Mouse (Mus musculus): Measurements from ENCODE around the gene Aifm2. TPM values are rescaled to one million over a fixed set of nuclear protein-coding genes. Genes with fewer than 3 reads are reported as not detected.

Aifm2 gene
- total RNA-seq, 1 experiment from 2014 or later: 8.5 TPM

GRCm38 (mm10) chr10:61751534-61752219 is 36.6 kb downstream of the Aifm2 start:
- ATAC-seq (replicated peaks; ENCODE audit: insufficient number of reproducible peaks, low FRiP score, low TSS enrichment, poor library complexity, severe bottlenecking): 0 out of 2 replicates have a peak, but pooled peaks have one; percentile 22

GRCm38 (mm10) chr10:61753071-61753470 is 38.0 kb downstream of the Aifm2 start:
- ATAC-seq (replicated peaks; ENCODE audit: insufficient number of reproducible peaks, low FRiP score, low TSS enrichment, poor library complexity, severe bottlenecking): no peak

GRCm38 (mm10) chr10:61757022-61757421 is 42.0 kb downstream of the Aifm2 start:
- ATAC-seq (replicated peaks; ENCODE audit: insufficient number of reproducible peaks, low FRiP score, low TSS enrichment, poor library complexity, severe bottlenecking): no peak

GRCm38 (mm10) chr10:61758904-61759303 is 43.8 kb downstream of the Aifm2 start:
- no peak for ATAC-seq (replicated peaks; ENCODE audit: insufficient number of reproducible peaks, low FRiP score, low TSS enrichment, poor library complexity, severe bottlenecking)

GRCm38 (mm10) chr10:61759869-61760268 is 44.8 kb downstream of the Aifm2 start:
- no peak for ATAC-seq (replicated peaks; ENCODE audit: insufficient number of reproducible peaks, low FRiP score, low TSS enrichment, poor library complexity, severe bottlenecking)

- no peak for ATAC-seq (replicated peaks; ENCODE audit: insufficient number of reproducible peaks, low FRiP score, low TSS enrichment, poor library complexity, severe bottlenecking)
These were observed 49.6 kb downstream of the Aifm2 start for GRCm38 (mm10) chr10:61764689-61765088.

- no peak for ATAC-seq (replicated peaks; ENCODE audit: insufficient number of reproducible peaks, low FRiP score, low TSS enrichment, poor library complexity, severe bottlenecking)
These were observed 50.5 kb downstream of the Aifm2 start for GRCm38 (mm10) chr10:61765558-61765957.

- ATAC-seq (replicated peaks; ENCODE audit: insufficient number of reproducible peaks, low FRiP score, low TSS enrichment, poor library complexity, severe bottlenecking): no peak
These were observed 51.7 kb downstream of the Aifm2 start for GRCm38 (mm10) chr10:61766806-61767205.

GRCm38 (mm10) chr10:61781461-61782128 is 66.5 kb downstream of the Aifm2 start:
- no peak for ATAC-seq (replicated peaks; ENCODE audit: insufficient number of reproducible peaks, low FRiP score, low TSS enrichment, poor library complexity, severe bottlenecking)

GRCm38 (mm10) chr10:61782799-61783611 is 67.9 kb downstream of the Aifm2 start:
- no peak for ATAC-seq (replicated peaks; ENCODE audit: insufficient number of reproducible peaks, low FRiP score, low TSS enrichment, poor library complexity, severe bottlenecking)

- no peak for ATAC-seq (replicated peaks; ENCODE audit: insufficient number of reproducible peaks, low FRiP score, low TSS enrichment, poor library complexity, severe bottlenecking)
These were observed 68.7 kb downstream of the Aifm2 start, which contains the start of gene H2afy2 for GRCm38 (mm10) chr10:61783621-61784251. Gene H2afy2, minus strand, starts transcription at chr10:61784147.

- no peak for ATAC-seq (replicated peaks; ENCODE audit: insufficient number of reproducible peaks, low FRiP score, low TSS enrichment, poor library complexity, severe bottlenecking)
These were observed 69.4 kb downstream of the Aifm2 start for GRCm38 (mm10) chr10:61784414-61784813.

- no peak for ATAC-seq (replicated peaks; ENCODE audit: insufficient number of reproducible peaks, low FRiP score, low TSS enrichment, poor library complexity, severe bottlenecking)
These were observed 72.7 kb downstream of the Aifm2 start for GRCm38 (mm10) chr10:61787541-61788313.

GRCm38 (mm10) chr10:61788499-61788898 is 73.4 kb downstream of the Aifm2 start:
- ATAC-seq (replicated peaks; ENCODE audit: insufficient number of reproducible peaks, low FRiP score, low TSS enrichment, poor library complexity, severe bottlenecking): no peak

Other genes starting within 250 kb of the Aifm2 start
- gene Lrrc20, start 239.5 kb upstream of the Aifm2 start, total RNA-seq (2017): 2.1 to 4.9 TPM (median 3.3 TPM) in 3 replicates
- gene Npffr1, start 119.8 kb upstream of the Aifm2 start, total RNA-seq (2017): not detected in 3 replicates
- gene Ppa1, start 66.7 kb upstream of the Aifm2 start, total RNA-seq (2017): 13.3 to 20.4 TPM (median 17.9 TPM) in 3 replicates
- 189 to 231 TPM (median 229 TPM) in 3 replicates for gene Sar1a, start 35.0 kb upstream of the Aifm2 start, total RNA-seq (2017)
- gene Tysnd1, start 19.7 kb upstream of the Aifm2 start, total RNA-seq (2017): 6.6 to 14.0 TPM (median 9.7 TPM) in 3 replicates
- 0.58 TPM in 1 of 3 replicates, not detected in the others for gene H2afy2, start 68.9 kb downstream of the Aifm2 start, total RNA-seq (2017)